Mouse (Mus musculus): ENCODE results near the gene Washc2.

The Washc2 gene

DNA sequence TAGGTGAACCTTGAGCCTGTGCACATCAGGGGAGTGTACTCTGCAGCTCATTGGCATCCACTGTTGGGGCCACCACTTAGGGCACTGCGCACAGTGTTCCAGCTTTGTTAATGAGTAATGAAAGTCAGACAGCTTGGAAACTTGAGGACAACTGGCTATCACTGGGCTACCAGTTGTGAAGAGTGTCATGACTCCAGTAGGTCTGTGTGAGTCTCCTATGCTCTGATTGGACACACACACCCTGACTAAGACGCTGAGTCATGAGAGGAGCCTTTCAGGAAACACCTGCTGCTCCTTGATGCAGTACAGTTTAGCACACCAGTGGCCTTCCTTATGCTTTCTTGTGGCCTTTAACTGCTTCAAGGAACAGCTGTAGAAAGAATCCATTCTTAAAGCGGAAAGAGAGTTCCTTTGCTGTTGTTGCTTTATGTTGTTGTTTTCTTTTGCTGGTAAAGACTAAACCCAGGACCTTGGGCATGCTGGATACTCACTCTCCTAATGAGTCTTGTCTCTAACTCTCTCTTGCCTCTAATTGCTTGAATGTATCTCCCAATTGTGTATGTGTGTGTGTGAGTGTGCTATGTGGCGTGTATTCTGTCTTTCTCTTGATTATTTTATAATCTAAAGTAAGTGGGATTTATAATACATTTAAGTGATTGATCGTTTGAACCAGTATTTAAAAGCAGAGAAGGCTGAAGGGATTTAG lies 79.2 kb downstream of the Washc2 start:
- no peak for TF ChIP-seq GATA4 (IDR thresholded peaks at IDR 0.05; ENCODE audit: insufficient replicate concordance, low read length)

DNA sequence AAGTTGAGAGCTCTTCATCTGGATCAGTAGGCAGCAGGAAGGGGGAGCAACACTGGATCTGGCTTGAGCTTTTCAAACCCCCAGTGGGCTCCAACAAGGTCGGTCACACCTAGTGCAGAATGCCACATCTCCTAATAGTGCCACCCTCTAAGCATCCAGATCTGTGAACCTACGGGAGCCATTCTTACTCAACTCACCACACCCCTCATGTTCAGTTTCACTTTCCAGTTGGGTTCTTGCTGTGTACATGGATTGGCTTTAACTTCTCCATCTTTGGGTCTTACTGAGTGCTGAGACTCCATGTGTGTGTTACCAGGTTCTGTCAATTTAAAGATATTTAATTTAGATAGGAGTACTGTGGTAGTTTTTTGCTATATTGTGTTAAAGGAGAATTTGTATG lies 103.6 kb downstream of the Washc2 start:
- no peak for TF ChIP-seq GATA4 (IDR thresholded peaks at IDR 0.05; ENCODE audit: insufficient replicate concordance, low read length)

All from liver, adult (tissue).